Mouse (Mus musculus) myocyte (in vitro differentiated cells): ENCODE data around the gene Schip1. TPM values are rescaled to one million over a fixed set of nuclear protein-coding genes. Genes with fewer than 3 reads are reported as not detected.

Experiments
- H3K27me3 ChIP-seq: one replicate; pipeline ENCODE4 v1.6.1; 2011; ENCODE audit not compliant: control insufficient read depth, insufficient read depth, insufficient read length
- H3K36me3 ChIP-seq: one replicate; pipeline ENCODE4 v1.6.1; 2011; ENCODE audit not compliant: control insufficient read depth, insufficient read depth
- H3K4me2 ChIP-seq: one replicate; pipeline ENCODE4 v1.6.1; 2011; ENCODE audit warnings: low read depth, control low read depth
- H3K4me3 ChIP-seq: one replicate; pipeline ENCODE4 v1.5.1; 2011; ENCODE audit warnings: mild to moderate bottlenecking, control low read depth, moderate library complexity
- H3K79me2 ChIP-seq: one replicate; pipeline ENCODE4 v1.6.1; 2011; ENCODE audit not compliant: control insufficient read depth, insufficient read depth
- H3ac ChIP-seq: one replicate; pipeline ENCODE4 v1.6.1; 2011; ENCODE audit not compliant: control insufficient read depth, insufficient read length
- CEBPB ChIP-seq: IDR thresholded peaks from 2 replicates; pipeline ENCODE4 v1.6.1; 2011; ENCODE audit warnings: mild to moderate bottlenecking, moderate library complexity; ENCODE audit not compliant: poor library complexity, insufficient read depth, severe bottlenecking
- E2F4 ChIP-seq: IDR thresholded peaks from one replicate; pipeline ENCODE4 v1.6.1; 2011; ENCODE audit warnings: mild to moderate bottlenecking, control low read depth, moderate library complexity; ENCODE audit not compliant: insufficient read depth
- MAX ChIP-seq: IDR thresholded peaks from one replicate; pipeline ENCODE4 v1.6.1; 2011; ENCODE audit warnings: low read depth, mild to moderate bottlenecking, control low read depth
- MYOD1 ChIP-seq, 3 experiments: IDR thresholded peaks; one replicate each; pipeline ENCODE4 v1.6.1; 2011; ENCODE audit warnings: control low read depth in 2 of 3, low read depth in 2 of 3, mild to moderate bottlenecking in 2 of 3, moderate library complexity in 1 of 3; ENCODE audit not compliant: insufficient read length in 2 of 3, control insufficient read depth in 1 of 3
- MYOG ChIP-seq, 3 experiments: IDR thresholded peaks; one replicate each; pipeline ENCODE4 v1.6.1; 2011; ENCODE audit warnings: control low read depth in 2 of 3, low read depth in 2 of 3, mild to moderate bottlenecking in 2 of 3; ENCODE audit not compliant: insufficient read length in 2 of 3, control insufficient read depth in 1 of 3, insufficient read depth in 1 of 3
- POLR2A ChIP-seq: IDR thresholded peaks from one replicate; pipeline ENCODE4 v1.6.1; 2011; ENCODE audit warnings: low read depth, mild to moderate bottlenecking, control low read depth, moderate library complexity; ENCODE audit not compliant: insufficient read length
- POLR2AphosphoS2 ChIP-seq: IDR thresholded peaks from one replicate; pipeline ENCODE4 v1.6.1; 2011; ENCODE audit warnings: low read depth, control low read depth; ENCODE audit not compliant: insufficient read length
- REST ChIP-seq: IDR thresholded peaks from one replicate; pipeline ENCODE4 v1.6.1; 2011; ENCODE audit warnings: mild to moderate bottlenecking, control low read depth, moderate library complexity; ENCODE audit not compliant: insufficient read depth, insufficient read length
- SRF ChIP-seq: IDR thresholded peaks from one replicate; pipeline ENCODE4 v1.6.1; 2011; ENCODE audit warnings: low read depth; ENCODE audit not compliant: control insufficient read depth, insufficient read length
- TCF12 ChIP-seq: IDR thresholded peaks from one replicate; pipeline ENCODE4 v1.6.1; 2011; ENCODE audit warnings: mild to moderate bottlenecking, control low read depth; ENCODE audit not compliant: poor library complexity, insufficient read depth, severe bottlenecking
- TCF3 ChIP-seq: IDR thresholded peaks from one replicate; pipeline ENCODE4 v1.6.1; 2011; ENCODE audit warnings: low read depth, control low read depth; ENCODE audit not compliant: insufficient read length
- USF1 ChIP-seq: IDR thresholded peaks from one replicate; pipeline ENCODE4 v1.6.1; 2011; ENCODE audit warnings: low read depth, mild to moderate bottlenecking, control low read depth, moderate library complexity
- polyA plus RNA-seq: library from polyadenylated mRNA; unstranded; fragments of >200 nt; fragmentation: generic; extraction: Trizol; gene quantifications from one replicate; pipeline ENCODE4 v1.2.1, GENCODE M21; 2012; ENCODE audit warnings: missing spikeins

Schip1 gene
- polyA plus RNA-seq, 1 experiment: 23.3 TPM

GRCm38 (mm10) chr3:68511744-68512143 is 447.1 kb downstream of the Schip1 start:
- Histone ChIP-seq H3K79me2 (peaks cover 74% of the 10 kb centered on the region), H3K4me2 (no peak overlapping the region), H3K36me3 (no peaks in the 10 kb centered on the region), H3ac (no peak overlapping the region), H3K27me3 (no peaks in the 10 kb centered on the region), H3K4me3 (no peak overlapping the region)
- no peak for TF ChIP-seq TCF3
- no peak for TF ChIP-seq E2F4
- no peak for TF ChIP-seq REST
- no peak for TF ChIP-seq SRF
- no peak for TF ChIP-seq POLR2AphosphoS2
- TF ChIP-seq MYOG (IDR thresholded peaks at IDR 0.05; ENCODE audit: control insufficient read depth in 1 of 3, insufficient read depth in 1 of 3, insufficient read length in 2 of 3, low read depth in 2 of 3): no peak
- TF ChIP-seq USF1: no peak
- no peak for TF ChIP-seq POLR2A
- no peak for TF ChIP-seq CEBPB
- TF ChIP-seq TCF12: no peak
- TF ChIP-seq MAX: no peak
- TF ChIP-seq MYOD1 (IDR thresholded peaks at IDR 0.05; ENCODE audit: control insufficient read depth in 1 of 3, insufficient read length in 2 of 3, low read depth in 2 of 3): no peak

GRCm38 (mm10) chr3:68512327-68512726 is 447.7 kb downstream of the Schip1 start:
- no peak overlapping the region for H3ac ChIP-seq
- H3K4me2 ChIP-seq: no peak overlapping the region
- no peaks in the 10 kb centered on the region for H3K27me3 ChIP-seq
- peaks cover 73% of the 10 kb centered on the region for H3K79me2 ChIP-seq
- no peak overlapping the region for H3K4me3 ChIP-seq
- no peak for TF ChIP-seq E2F4
- TF ChIP-seq POLR2AphosphoS2: no peak
- TF ChIP-seq MYOD1 (IDR thresholded peaks at IDR 0.05; ENCODE audit: control insufficient read depth in 1 of 3, insufficient read length in 2 of 3, low read depth in 2 of 3): no peak
- no peak for TF ChIP-seq TCF12
- TF ChIP-seq MYOG (IDR thresholded peaks at IDR 0.05; ENCODE audit: control insufficient read depth in 1 of 3, insufficient read depth in 1 of 3, insufficient read length in 2 of 3, low read depth in 2 of 3): no peak
- TF ChIP-seq SRF: no peak
- TF ChIP-seq POLR2A: no peak
- no peak for TF ChIP-seq TCF3
- TF ChIP-seq REST: no peak
- no peaks in the 10 kb centered on the region for H3K36me3 ChIP-seq

GRCm38 (mm10) chr3:68513340-68514119 is 448.9 kb downstream of the Schip1 start:
- no peak for TF ChIP-seq USF1
- no peak for TF ChIP-seq MYOG (IDR thresholded peaks at IDR 0.05; ENCODE audit: control insufficient read depth in 1 of 3, insufficient read depth in 1 of 3, insufficient read length in 2 of 3, low read depth in 2 of 3)
- no peak for TF ChIP-seq MYOD1 (IDR thresholded peaks at IDR 0.05; ENCODE audit: control insufficient read depth in 1 of 3, insufficient read length in 2 of 3, low read depth in 2 of 3)
- TF ChIP-seq MAX: no peak
- no peak for TF ChIP-seq CEBPB
- TF ChIP-seq E2F4: no peak
- no peak for TF ChIP-seq TCF3
- no peak for TF ChIP-seq SRF
- no peak for TF ChIP-seq POLR2AphosphoS2
- TF ChIP-seq REST: no peak
- no peak for TF ChIP-seq POLR2A
- TF ChIP-seq TCF12: no peak
- no peak overlapping the region for H3K4me2 ChIP-seq
- H3K36me3 ChIP-seq: no peaks in the 10 kb centered on the region
- H3K79me2 ChIP-seq: peaks cover 77% of the 10 kb centered on the region
- H3K27me3 ChIP-seq: no peaks in the 10 kb centered on the region
- H3K4me3 ChIP-seq: no peak overlapping the region
- H3ac ChIP-seq: no peak overlapping the region

GRCm38 (mm10) chr3:68514120-68514497 is 449.5 kb downstream of the Schip1 start:
- Histone ChIP-seq H3ac (no peak overlapping the region), H3K79me2 (peaks cover 77% of the 10 kb centered on the region), H3K4me2 (no peak overlapping the region), H3K36me3 (no peaks in the 10 kb centered on the region), H3K4me3 (no peak overlapping the region), H3K27me3 (no peaks in the 10 kb centered on the region)
- TF ChIP-seq CEBPB (no peak), POLR2A (no peak), TCF3 (no peak), TCF12 (no peak), REST (no peak), SRF (no peak), USF1 (no peak), POLR2AphosphoS2 (no peak), E2F4 (no peak), MAX (no peak), MYOG (IDR thresholded peaks at IDR 0.05; ENCODE audit: control insufficient read depth in 1 of 3, insufficient read depth in 1 of 3, insufficient read length in 2 of 3, low read depth in 2 of 3) (no peak)

- Histone ChIP-seq H3K4me3 (no peak overlapping the region), H3K27me3 (no peaks in the 10 kb centered on the region), H3ac (no peak overlapping the region), H3K79me2 (peaks cover 71% of the 10 kb centered on the region), H3K4me2 (no peak overlapping the region), H3K36me3 (no peaks in the 10 kb centered on the region)
- TF ChIP-seq MYOG (IDR thresholded peaks at IDR 0.05; ENCODE audit: control insufficient read depth in 1 of 3, insufficient read depth in 1 of 3, insufficient read length in 2 of 3, low read depth in 2 of 3): no peak
Measured at GRCm38 (mm10) chr3:68514717-68515116, 450.1 kb downstream of the Schip1 start.
